Mouse (Mus musculus) left cerebral cortex, postnatal 36 days (tissue): Measurements from ENCODE around the gene Eef1a1. TPM values are rescaled to one million over a fixed set of nuclear protein-coding genes. Genes with fewer than 3 reads are reported as not detected.

Experiments
- DNase-seq, 2 experiments: peaks; one replicate each; pipeline ENCODE4 v3.0.0; 2021 to 2022; ENCODE audit warnings: low spot score in 2 of 2, mixed read lengths in 1 of 2
- intact Hi-C: fragments of 180-260 bp; cut with DNase I; formaldehyde crosslinking; loops from one replicate; pipeline ENCODE4 v1.15.1; 2025
- microRNA-seq: library from miRNA; unstranded; fragments of <30 nt; microRNA quantifications from one replicate; pipeline ENCODE4 v1.2.0, GENCODE M21; 2022
- total RNA-seq, 2 experiments: library from RNA; stranded (reverse); gene quantifications; 2 replicates each; pipeline ENCODE4 v1.2.3; 2021

Eef1a1 gene
- total RNA-seq, 2 experiments from 2014 or later = 2,126 to 2,321 TPM

DNA sequence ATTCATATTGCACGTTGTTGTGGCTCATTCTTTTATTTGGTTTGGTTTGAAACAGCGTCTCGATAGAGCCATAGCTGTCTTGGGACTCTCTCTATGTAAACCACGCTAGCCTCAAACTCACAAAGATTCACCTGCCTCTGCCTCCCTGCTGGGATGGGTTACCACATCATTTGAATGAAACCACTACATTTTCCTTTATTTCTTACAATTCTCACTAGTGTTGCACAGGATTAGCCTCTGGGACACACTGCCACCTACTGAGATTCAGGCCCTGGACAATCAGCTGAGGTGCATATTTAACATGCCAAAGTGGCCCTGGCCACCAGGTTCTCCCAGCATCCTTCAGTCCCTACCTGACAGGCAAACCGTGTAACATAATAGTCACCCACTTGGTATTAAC lies 49.5 kb downstream of the Eef1a1 start:
- no peak for DNase-seq
- intact Hi-C loops = no loop called here

DNA sequence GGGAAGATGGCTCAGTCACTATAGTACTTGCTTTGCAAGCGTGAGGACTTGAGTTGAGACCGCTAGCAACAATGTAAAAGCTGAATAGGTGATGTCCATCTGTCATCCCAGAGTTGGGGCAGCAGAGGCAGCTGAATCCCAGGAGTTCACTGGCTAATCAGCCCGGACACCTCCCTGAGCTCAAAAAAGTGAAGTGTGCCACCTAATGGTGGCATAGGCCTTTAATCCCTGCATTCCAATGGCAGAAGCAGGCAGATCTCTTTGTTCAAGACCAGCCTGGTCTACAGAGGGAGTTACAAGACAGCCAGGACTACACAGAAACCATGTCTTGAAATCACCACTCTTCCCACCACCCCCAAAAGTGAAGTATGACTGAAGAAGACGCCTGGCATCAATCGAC lies 56.5 kb downstream of the Eef1a1 start:
- intact Hi-C loops = no loop called here
- DNase-seq = no peak

DNA sequence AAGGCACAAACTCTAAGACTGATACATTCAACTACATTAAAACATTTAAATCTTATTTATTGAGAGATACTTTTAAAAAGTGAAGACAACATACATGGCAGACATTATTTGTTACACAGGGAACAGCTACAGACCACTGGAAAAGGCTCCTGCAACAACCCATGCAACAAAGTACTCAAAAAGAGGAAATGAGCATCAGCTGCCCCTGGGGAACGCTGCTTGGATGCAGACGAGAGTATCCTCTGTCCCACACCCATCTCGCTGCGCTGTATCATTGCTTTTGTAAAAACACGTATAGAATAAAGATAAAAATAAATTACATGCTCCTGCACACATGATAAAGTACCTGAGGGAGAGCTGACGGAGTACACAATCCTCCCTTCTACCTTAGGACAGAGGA lies 58.5 kb downstream of the Eef1a1 start:
- intact Hi-C loops = no loop called here
- DNase-seq = no peak

DNA sequence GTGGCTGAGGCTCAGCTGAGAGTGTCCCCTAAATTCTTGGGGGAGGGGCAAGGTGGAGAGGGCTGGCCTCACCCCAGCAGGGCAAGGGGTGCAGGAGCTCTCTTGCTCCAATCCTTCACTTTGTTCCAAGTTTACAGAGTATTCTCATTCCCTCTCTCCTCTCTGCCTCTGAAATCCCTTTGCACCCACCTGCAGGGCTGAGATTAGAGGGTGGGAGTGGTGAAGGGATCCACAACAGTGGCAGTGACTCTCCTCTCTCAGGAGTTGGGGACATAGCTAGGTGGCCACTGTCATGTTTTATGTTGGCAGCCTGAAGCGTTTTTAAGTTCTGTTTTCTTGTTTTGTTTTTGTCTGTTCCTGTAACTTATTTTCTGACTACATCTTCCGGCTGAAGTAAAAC lies 59.4 kb downstream of the Eef1a1 start:
- intact Hi-C loops = no loop called here
- no peak for DNase-seq

DNA sequence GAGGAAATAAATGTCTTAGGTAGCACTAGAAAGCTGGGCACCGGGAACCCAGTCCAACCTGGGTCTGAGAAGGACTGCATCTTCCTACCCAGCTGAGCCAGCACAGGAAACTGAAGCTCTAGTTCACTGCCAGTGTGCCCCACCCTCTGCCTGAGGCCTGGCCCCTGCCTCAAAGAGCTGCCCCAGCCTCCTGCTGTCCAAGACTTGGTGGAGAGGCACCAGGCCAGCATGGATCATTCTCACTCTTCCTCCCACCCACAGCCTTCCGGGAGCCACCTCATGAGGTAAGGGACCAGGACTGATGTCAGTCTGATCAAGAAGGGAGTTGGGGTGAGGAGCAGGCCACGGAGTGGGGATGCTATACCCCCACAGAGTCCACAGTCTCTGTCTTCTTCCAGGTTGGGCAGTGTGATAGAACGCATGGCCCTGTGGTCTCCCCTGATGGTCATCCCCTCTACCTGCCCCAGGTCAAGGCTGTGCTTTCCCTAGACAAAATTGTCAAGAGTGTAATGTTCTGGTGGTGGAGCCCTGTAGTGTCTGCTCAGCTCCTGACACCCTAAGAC lies 60.0 kb downstream of the Eef1a1 start:
- no peak for DNase-seq
- intact Hi-C loops = no loop called here

Small RNA genes within 50 kb of the gene (microRNA-seq; reads per million reads assigned to microRNA genes)
- not detected for gene Gm26377

Other genes starting within 250 kb of the Eef1a1 start
- gene Gm3776, start 232.0 kb downstream of the Eef1a1 start, total RNA-seq = not detected
- gene Gm10639, start 199.2 kb downstream of the Eef1a1 start, total RNA-seq = not detected
- gene Omt2a, start 174.4 kb downstream of the Eef1a1 start, total RNA-seq = not detected
- not detected for gene Omt2b, start 161.6 kb downstream of the Eef1a1 start, total RNA-seq
- not detected for gene Gsta2, start 133.4 kb downstream of the Eef1a1 start, total RNA-seq
- not detected for gene Dppa5a, start 121.0 kb downstream of the Eef1a1 start, total RNA-seq
- gene Ooep, start 110.4 kb downstream of the Eef1a1 start, total RNA-seq = not detected
- not detected for gene Ddx43, start 93.4 kb downstream of the Eef1a1 start, total RNA-seq
- gene Cgas, start 45.9 kb downstream of the Eef1a1 start, total RNA-seq = under 1 TPM; 0.39 to 0.86 TPM
- gene Mto1, start 40.9 kb downstream of the Eef1a1 start, total RNA-seq = 10 to 100 TPM; 23.9 to 25.2 TPM
- 1 to 10 TPM in 1 of 2 experiments, not detected in 1; 1.5 TPM for gene Gm17324, start 40.4 kb downstream of the Eef1a1 start, total RNA-seq
- 10 to 100 TPM; 19.3 to 19.7 TPM for gene Slc17a5, start 98.9 kb upstream of the Eef1a1 start, total RNA-seq
- gene Cd109, start 126.4 kb upstream of the Eef1a1 start, total RNA-seq = under 1 TPM; 0.49 to 0.79 TPM